Mouse (Mus musculus): ENCODE data around the gene Eci3. TPM values are rescaled to one million over a fixed set of nuclear protein-coding genes. Genes with fewer than 3 reads are reported as not detected.

The Eci3 gene
- total RNA-seq, 2 experiments from 2014 or later: 0.98 to 1.5 TPM

GRCm38 (mm10) chr13:34934931-34935644 is 28.5 kb downstream of the Eci3 start:
- DNase-seq (ENCODE audit: low spot score in 2 of 2): peak in 1 of 2 experiments; percentile 17

DNA sequence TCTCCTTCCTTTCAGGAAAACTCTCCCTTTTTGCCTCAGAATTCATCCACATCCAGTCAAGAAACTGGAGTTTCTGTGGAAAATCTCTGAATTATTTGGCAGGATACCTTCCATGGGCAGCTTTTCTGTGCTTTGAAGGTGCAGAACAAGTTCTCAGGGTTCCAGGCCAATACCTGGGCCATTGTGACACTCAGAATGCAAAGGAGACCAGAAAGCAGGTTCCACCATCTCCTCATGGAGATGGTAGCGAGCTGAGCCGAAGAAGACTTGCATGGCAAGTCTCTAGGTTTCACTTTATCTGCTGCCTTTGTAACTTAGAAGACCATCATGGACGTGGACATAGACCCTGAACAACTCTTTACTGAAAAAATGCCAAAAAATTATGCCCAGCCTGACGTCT is 39.4 kb downstream of the Eci3 start, which contains the start of the genes Fam217a and 4933417A18Rik:
Gene Fam217a (minus strand): TSS at position 101 of the 400 bp plus-strand sequence.
Gene 4933417A18Rik (plus strand): TSS at position 200 of the 400 bp plus-strand sequence.
- no peak for DNase-seq (ENCODE audit: low spot score in 2 of 2)

GRCm38 (mm10) chr13:34916520-34917167 is 47.0 kb downstream of the Eci3 start:
- DNase-seq (ENCODE audit: low spot score in 2 of 2): no peak

DNA sequence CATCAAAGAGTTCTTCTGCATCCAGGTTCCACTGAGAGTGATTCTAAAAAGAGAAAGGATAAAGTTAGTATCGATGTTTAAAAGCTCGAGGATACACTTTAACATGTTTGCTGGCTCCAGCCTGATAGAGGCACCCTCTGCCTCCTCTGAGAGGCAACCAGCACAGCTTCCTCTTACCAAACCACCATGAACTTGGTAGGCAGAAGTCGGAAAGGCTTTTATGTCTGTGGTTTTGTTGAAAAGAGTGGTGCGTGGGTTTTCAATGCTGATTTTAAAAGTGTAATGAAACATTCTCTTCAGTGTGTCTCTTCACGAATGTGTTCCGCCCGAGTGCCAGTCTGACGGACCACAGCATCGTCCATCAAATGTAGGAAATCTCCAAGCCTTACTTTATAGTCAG is 49.0 kb downstream of the Eci3 start:
- no peak for DNase-seq (ENCODE audit: low spot score in 2 of 2)

Other genes with a start within 250 kb of the Eci3 start
- gene Fam50b, start 229.0 kb downstream of the Eci3 start, total RNA-seq (2021): not detected
- 10 to 100 TPM; 91.9 to 95.3 TPM for gene Prpf4b, start 88.5 kb downstream of the Eci3 start, total RNA-seq (2021)
- under 1 TPM; 0.29 to 0.32 TPM for gene Fam217a, start 39.5 kb downstream of the Eci3 start, total RNA-seq (2021)
- not detected for gene 4933417A18Rik, start 39.4 kb downstream of the Eci3 start, total RNA-seq (2021)
- 10 to 100 TPM; 58.7 to 58.9 TPM for gene Eci2, start 63.3 kb upstream of the Eci3 start, total RNA-seq (2021)

All from layer of hippocampus, postnatal 10 days (tissue).